Mouse (Mus musculus) embryonic facial prominence, embryonic 12.5 days (tissue): Measurements from ENCODE around the gene Acsl4. TPM values are rescaled to one million over a fixed set of nuclear protein-coding genes. Genes with fewer than 3 reads are reported as not detected.

Source experiments
- ATAC-seq: fragments of 200-750 bp; cut with Nextera tagmentation; 2 replicates; pipeline ENCODE4 v1.8.0; 2017; ENCODE audit not compliant: insufficient number of reproducible peaks, insufficient read depth, low FRiP score, low TSS enrichment
- H3K27ac ChIP-seq: fragments of 300-500 bp; sonication (generic); 2 replicates; pipeline ENCODE4 v1.5.1; 2016; ENCODE audit warnings: mild to moderate bottlenecking
- H3K27me3 ChIP-seq: fragments of 300-500 bp; sonication (generic); 2 replicates; pipeline ENCODE4 v1.6.1; 2016; ENCODE audit warnings: mild to moderate bottlenecking, moderate library complexity
- H3K36me3 ChIP-seq: fragments of 300-500 bp; sonication (generic); 2 replicates; pipeline ENCODE4 v1.6.1; 2016; ENCODE audit warnings: mild to moderate bottlenecking
- H3K4me1 ChIP-seq: fragments of 300-500 bp; sonication (generic); 2 replicates; pipeline ENCODE4 v1.6.1; 2016
- H3K4me2 ChIP-seq: fragments of 300-500 bp; sonication (generic); replicated peaks from 2 replicates; pipeline ENCODE4 v1.6.1; 2016; ENCODE audit warnings: mild to moderate bottlenecking, moderate library complexity
- H3K4me3 ChIP-seq: fragments of 300-500 bp; sonication (generic); 2 replicates; pipeline ENCODE4 v1.5.1; 2016; ENCODE audit warnings: mild to moderate bottlenecking
- H3K9ac ChIP-seq: fragments of 300-500 bp; sonication (generic); 2 replicates; pipeline ENCODE4 v1.6.1; 2016; ENCODE audit warnings: mild to moderate bottlenecking, moderate library complexity
- H3K9me3 ChIP-seq: fragments of 300-500 bp; sonication (generic); 2 replicates; pipeline ENCODE4 v1.6.1; 2016; ENCODE audit warnings: mild to moderate bottlenecking, moderate library complexity
- WGBS: fragments of 180-500 bp; shearing (Covaris S2); methylation state at CpG from one replicate; pipeline ENCODE4 v1.1.7; 2016; 5-methylcytosine and 5-hydroxymethylcytosine counted together
- polyA plus RNA-seq: library from polyadenylated mRNA; unstranded; fragments of >200 nt; fragmentation: Nextera tagmentation; extraction: Ambion mirVana; gene quantifications from 2 replicates; pipeline ENCODE4 v1.2.1, GENCODE M21; 2016

Gene Acsl4
- polyA plus RNA-seq, 1 experiment from 2014 or later = 12.9 TPM

DNA sequence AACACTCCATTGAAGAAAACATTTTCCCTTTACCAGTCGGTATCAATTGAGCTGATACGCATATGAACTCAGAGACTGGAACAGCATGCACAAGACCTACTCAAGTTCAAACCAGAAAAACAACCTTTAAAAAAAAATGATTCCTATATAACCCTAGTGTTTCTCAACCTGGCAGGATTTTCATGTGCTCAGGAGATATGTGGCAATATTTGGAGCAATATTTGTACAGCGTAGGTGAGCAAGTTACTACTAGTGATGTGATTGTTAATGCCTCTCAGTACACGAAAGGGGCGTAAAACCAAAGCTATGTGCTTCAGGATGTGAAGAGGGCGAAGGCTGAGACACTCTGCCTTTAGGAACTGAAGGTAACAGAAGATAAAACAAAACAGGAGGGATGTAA is 54.1 kb downstream of the Acsl4 start:
- no peak overlapping the region for H3K4me2 ChIP-seq
- no peak for ATAC-seq
- no peaks in the 10 kb centered on the region for H3K36me3 ChIP-seq

DNA sequence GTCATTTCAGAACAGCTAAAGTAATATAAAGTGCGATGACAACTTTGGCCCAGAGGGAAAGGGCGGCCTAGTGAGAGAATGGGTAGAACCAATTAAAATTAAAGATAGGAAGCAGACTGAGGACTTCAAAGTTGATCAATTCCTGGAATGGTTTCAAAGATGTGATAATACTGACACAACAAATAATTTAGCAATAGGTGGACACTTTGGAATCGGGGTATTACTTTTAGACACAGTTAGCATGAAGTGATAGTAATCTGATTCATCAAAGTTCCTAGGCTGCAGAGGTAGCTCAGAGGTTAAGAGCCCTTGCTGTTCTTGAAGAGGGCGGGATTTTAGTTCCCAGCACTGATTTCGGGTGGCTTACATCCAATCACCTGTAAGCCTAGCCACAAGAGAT is 54.8 kb downstream of the Acsl4 start:
- Histone ChIP-seq H3K27ac (no peak overlapping the region), H3K9me3 (no peaks in the 10 kb centered on the region), H3K36me3 (no peaks in the 10 kb centered on the region), H3K27me3 (no peaks in the 10 kb centered on the region), H3K4me2 (no peak overlapping the region), H3K4me1 (no peaks in the 10 kb centered on the region), H3K9ac (no peak overlapping the region), H3K4me3 (no peak overlapping the region)
- ATAC-seq = no peak
- WGBS = 87% methylated on average over 5 of the region's 5 CpGs

More for the DNA sequence above, 54.1 kb downstream of the Acsl4 start:
- no peaks in the 10 kb centered on the region for H3K9me3 ChIP-seq
- no peaks in the 10 kb centered on the region for H3K4me1 ChIP-seq
- H3K9ac ChIP-seq = no peak overlapping the region
- H3K4me3 ChIP-seq = no peak overlapping the region
- H3K27ac ChIP-seq = no peak overlapping the region
- 85% methylated on average over 6 of the region's 6 CpGs for WGBS
- no peaks in the 10 kb centered on the region for H3K27me3 ChIP-seq

DNA sequence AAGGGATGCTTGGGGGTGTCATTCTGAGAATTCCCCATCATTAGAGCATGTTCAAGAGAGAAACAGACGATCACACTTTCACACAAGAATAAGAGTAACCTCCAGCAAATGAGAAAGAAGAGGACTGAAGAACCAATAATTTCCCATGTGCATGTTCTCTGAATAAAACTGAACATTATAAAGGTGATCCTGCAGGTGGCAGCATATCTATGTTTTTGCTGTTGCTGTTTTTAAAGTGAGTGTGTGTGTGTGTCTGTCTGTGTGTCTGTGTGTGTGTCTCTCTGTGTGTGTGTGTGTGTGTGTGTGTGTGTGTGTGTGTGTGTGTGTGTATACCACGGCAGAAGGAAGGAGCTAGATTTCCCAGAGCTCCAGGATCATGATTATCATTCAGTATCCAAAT is 64.6 kb downstream of the Acsl4 start:
- WGBS = 81% methylated on average over 1 of the region's 2 CpGs
- no peak overlapping the region for H3K27ac ChIP-seq
- no peaks in the 10 kb centered on the region for H3K36me3 ChIP-seq
- no peak overlapping the region for H3K4me2 ChIP-seq
- no peak overlapping the region for H3K4me3 ChIP-seq
- no peaks in the 10 kb centered on the region for H3K27me3 ChIP-seq
- ATAC-seq = no peak
- H3K9ac ChIP-seq = no peak overlapping the region
- H3K4me1 ChIP-seq = no peaks in the 10 kb centered on the region
- H3K9me3 ChIP-seq = no peaks in the 10 kb centered on the region

DNA sequence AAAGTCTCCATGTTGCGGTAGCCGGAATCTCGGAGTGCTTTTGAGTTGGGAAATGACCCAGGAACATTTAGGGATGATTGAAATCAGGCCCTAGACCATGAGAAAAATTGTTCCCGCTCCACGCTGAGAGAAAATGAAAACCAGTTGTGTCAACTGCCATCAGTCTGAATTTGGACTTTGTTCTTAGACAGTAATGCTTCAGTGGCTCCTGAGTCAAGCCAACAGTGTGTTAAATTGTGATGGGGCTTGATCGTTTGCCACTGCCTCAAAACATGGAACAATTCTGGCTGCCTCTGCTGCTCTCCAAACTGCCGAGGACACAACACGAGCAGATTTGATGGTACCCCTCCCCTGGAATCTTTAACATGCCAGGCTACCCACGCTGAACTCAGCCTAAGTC is 74.2 kb downstream of the Acsl4 start:
- H3K27ac ChIP-seq = no peak overlapping the region
- H3K4me2 ChIP-seq = no peak overlapping the region
- WGBS = 40% methylated on average over 9 of the region's 9 CpGs
- no peaks in the 10 kb centered on the region for H3K9me3 ChIP-seq
- ATAC-seq = no peak
- peaks cover 4% of the 10 kb centered on the region; the same call in 1 of the 2 replicates for H3K27me3 ChIP-seq
- no peaks in the 10 kb centered on the region for H3K36me3 ChIP-seq
- no peak overlapping the region for H3K4me3 ChIP-seq
- H3K9ac ChIP-seq = no peak overlapping the region
- H3K4me1 ChIP-seq = no peaks in the 10 kb centered on the region

- no peak overlapping the region for H3K27ac ChIP-seq
- no peak overlapping the region for H3K9ac ChIP-seq
- H3K4me2 ChIP-seq = no peak overlapping the region
- no peak overlapping the region for H3K4me3 ChIP-seq
- no peaks in the 10 kb centered on the region for H3K36me3 ChIP-seq
- H3K4me1 ChIP-seq = no peaks in the 10 kb centered on the region
- H3K27me3 ChIP-seq = peaks cover 4% of the 10 kb centered on the region; the same call in 1 of the 2 replicates
- ATAC-seq = no peak
- 89% methylated on average over 8 of the region's 8 CpGs for WGBS
- no peaks in the 10 kb centered on the region for H3K9me3 ChIP-seq
Measured at GRCm38 (mm10) chrX:142315270-142315669, 75.1 kb downstream of the Acsl4 start.

GRCm38 (mm10) chrX:142314307-142315024 is 75.9 kb downstream of the Acsl4 start:
- no peak overlapping the region for H3K4me2 ChIP-seq
- no peak for ATAC-seq
- 53% methylated on average over 11 of the region's 11 CpGs for WGBS
- no peaks in the 10 kb centered on the region for H3K36me3 ChIP-seq
- no peak overlapping the region for H3K4me3 ChIP-seq
- no peaks in the 10 kb centered on the region for H3K9me3 ChIP-seq
- H3K27ac ChIP-seq = no peak overlapping the region
- peaks cover 4% of the 10 kb centered on the region; the same call in 1 of the 2 replicates for H3K27me3 ChIP-seq
- no peaks in the 10 kb centered on the region for H3K4me1 ChIP-seq
- no peak overlapping the region for H3K9ac ChIP-seq

DNA sequence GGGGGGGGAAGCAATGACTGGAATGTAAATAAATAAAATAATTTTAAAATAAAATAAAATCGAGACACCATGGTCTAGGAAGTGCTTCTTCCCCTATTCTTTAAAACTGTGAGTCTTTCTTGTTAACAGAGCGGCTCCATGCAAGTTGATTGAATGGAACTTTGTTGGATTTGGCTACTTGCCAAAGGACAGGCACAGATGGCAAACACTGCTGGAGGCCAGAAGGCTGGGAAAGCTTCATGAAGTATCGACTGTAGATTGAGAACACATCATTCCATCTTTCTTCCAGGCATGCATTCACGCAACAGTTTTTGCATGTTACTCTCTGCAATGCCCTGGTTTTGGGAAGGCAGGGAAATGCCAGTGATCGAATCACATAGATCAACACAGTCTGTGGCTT is 79.9 kb downstream of the Acsl4 start:
- no peaks in the 10 kb centered on the region for H3K36me3 ChIP-seq
- no peak for ATAC-seq
- 57% methylated on average over 5 of the region's 5 CpGs for WGBS
- H3K9me3 ChIP-seq = no peaks in the 10 kb centered on the region
- no peaks in the 10 kb centered on the region for H3K4me1 ChIP-seq
- H3K4me2 ChIP-seq = no peak overlapping the region
- H3K4me3 ChIP-seq = no peak overlapping the region
- no peak overlapping the region for H3K9ac ChIP-seq
- peaks cover 20% of the 10 kb centered on the region for H3K27me3 ChIP-seq
- H3K27ac ChIP-seq = no peak overlapping the region

DNA sequence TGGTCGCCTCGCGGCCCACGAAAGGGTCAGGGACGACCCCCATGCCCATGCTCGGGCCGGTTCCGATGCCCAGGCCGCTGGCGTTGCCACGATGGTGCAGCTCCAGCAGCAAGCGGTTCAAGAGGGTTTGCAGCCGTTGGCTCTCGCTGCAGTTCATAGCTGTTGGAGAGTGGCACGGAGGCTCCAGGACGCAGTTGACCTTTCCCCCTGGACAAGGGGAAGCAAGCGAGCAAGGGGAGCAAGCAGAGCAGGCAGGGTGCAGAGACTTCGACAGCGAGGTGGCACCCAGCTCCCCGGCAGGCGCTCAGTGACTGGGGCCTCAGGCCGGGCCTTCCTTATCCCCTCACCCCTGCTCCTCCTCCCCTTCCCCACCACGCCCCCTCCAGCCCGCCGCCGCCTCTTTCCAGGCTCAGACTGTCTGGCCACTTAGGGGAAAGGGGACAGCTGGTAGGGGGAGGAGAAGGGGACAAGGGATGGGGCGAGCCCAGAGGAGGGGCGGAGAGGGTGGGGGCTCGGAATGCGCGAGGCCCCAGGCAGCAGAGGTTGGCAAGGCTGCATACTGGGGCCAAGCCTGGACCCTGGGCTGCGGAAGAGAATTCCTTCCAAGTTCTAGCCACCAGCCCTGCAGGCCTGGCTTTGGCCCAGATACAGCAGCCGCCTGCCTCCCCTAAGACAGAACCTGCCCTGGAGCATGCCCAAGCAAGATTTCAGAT is 84.3 kb downstream of the Acsl4 start, which contains the start of gene Kcne1l:
Kcne1l (minus strand) TSS at position 426 of the 713 bp plus-strand sequence.
- WGBS = 37% methylated on average over 26 of the region's 33 CpGs
- ATAC-seq = peak; percentile 80; the same call in 1 of the 2 replicates
- peak within 1 kb of the TSS; percentile 36 for H3K9ac ChIP-seq

DNA sequence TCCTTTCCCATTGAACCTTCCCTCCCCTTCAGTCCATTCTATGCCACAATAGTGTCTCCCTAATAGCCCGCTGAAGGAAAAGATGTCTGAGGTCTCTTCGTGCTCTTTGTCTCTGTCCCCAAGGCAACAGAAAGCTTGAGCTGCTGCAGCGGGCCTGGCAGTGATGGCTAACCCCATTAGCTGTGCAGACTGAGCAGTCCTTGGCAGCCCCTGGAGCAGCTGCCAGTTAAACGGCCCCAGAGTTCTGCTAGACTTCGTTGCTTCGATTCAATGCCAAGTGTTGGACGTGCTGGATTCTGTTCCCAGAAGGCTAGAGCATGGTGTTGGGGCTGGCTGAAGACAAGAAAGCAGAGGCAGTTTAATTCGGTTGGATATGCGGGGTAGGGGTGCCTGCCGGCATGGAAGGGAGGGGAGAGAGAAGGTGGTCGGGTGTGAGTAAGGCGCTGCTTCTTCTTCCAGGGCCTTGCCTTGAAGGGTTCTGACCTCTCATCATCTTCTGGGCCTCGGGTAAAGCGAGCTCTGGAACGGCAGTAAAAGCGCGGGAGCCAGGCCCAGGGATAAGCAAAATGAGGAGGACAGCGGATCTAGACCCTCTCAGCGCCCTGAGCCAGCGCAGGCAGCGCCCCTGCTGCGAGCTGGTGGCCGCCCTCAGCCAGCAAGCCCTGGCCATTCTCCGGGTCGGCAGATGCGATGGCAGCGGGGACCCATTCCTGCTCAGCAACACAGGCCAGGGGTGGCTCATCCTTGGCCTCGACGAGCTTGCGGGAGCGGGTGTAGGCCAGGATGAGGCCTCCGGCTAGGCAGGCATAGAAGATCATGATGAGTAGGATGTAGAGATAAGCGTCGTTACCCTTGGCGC is 85.1 kb downstream of the Acsl4 start:
- H3K27ac ChIP-seq = no peak overlapping the region

More for the DNA sequence above, 84.3 kb downstream of the Acsl4 start, which contains the start of gene Kcne1l:
- peak within 1 kb of the TSS; percentile 31 for H3K4me3 ChIP-seq
- H3K36me3 ChIP-seq = no peaks in the 10 kb centered on the region
- H3K4me1 ChIP-seq = no peaks in the 10 kb centered on the region
- peaks cover 31% of the 10 kb centered on the region for H3K27me3 ChIP-seq
- H3K27ac ChIP-seq = no peak within 1 kb of the TSS
- peak within 1 kb of the TSS; percentile 57 for H3K4me2 ChIP-seq
- no peaks in the 10 kb centered on the region for H3K9me3 ChIP-seq

DNA sequence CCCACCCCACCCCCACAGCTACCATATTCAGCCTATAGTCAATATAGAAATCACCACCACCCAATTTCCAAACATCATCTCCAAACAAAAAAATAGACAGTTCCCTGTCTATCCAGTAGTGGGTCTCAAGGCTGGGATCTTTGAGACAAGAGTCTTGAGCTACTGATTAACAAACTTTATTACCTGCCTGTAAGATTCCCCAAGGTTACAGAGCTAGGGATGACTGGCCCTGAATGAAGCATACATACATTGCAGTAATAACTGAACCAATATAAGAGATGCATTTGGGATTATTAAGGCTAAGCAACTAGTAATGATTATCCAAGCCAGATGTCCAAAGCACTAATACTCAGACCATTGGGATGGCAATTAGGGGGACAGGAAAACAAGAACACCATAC is 85.7 kb downstream of the Acsl4 start:
- Histone ChIP-seq H3K9ac (no peak overlapping the region), H3K27me3 (peaks cover 31% of the 10 kb centered on the region)
- no peak for ATAC-seq

More for the DNA sequence above, 85.1 kb downstream of the Acsl4 start:
- Histone ChIP-seq H3K4me3 (peak overlapping the region; percentile 31), H3K27me3 (peaks cover 31% of the 10 kb centered on the region), H3K36me3 (no peaks in the 10 kb centered on the region), H3K9me3 (no peaks in the 10 kb centered on the region), H3K4me2 (peak overlapping the region; percentile 57), H3K9ac (peak overlapping the region; percentile 36), H3K4me1 (no peaks in the 10 kb centered on the region)
- no peak for ATAC-seq
- 39% methylated on average over 35 of the region's 35 CpGs for WGBS

DNA sequence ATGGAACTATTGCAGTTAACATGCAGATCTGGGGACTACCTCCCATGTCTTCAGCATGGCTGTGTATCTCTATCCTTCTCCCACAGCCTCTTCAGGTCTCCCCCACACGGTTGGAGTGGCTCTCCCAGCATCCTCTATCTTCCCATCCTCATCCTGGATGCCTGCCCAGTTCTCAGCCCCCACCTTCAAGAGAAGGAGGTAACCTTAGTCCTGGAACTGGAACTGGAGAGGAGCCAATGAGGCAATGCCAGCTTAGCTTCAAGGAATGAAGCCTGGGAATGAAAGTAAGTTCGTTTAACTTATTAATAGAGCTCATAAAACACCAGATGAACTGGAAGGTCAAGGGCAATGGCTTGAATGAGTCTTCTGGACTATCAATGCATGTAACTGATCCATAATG is 86.9 kb downstream of the Acsl4 start:
- no peaks in the 10 kb centered on the region for H3K36me3 ChIP-seq
- H3K4me2 ChIP-seq = no peak overlapping the region
- H3K9ac ChIP-seq = no peak overlapping the region
- no peak overlapping the region for H3K4me3 ChIP-seq
- peaks cover 29% of the 10 kb centered on the region for H3K27me3 ChIP-seq
- WGBS = 44% methylated on average over 2 of the region's 2 CpGs
- ATAC-seq = no peak
- no peaks in the 10 kb centered on the region for H3K9me3 ChIP-seq
- no peaks in the 10 kb centered on the region for H3K4me1 ChIP-seq
- H3K27ac ChIP-seq = no peak overlapping the region

More for the DNA sequence above, 85.7 kb downstream of the Acsl4 start:
- Histone ChIP-seq H3K4me2 (no peak overlapping the region), H3K36me3 (no peaks in the 10 kb centered on the region), H3K4me1 (no peaks in the 10 kb centered on the region), H3K9me3 (no peaks in the 10 kb centered on the region), H3K27ac (no peak overlapping the region), H3K4me3 (no peak overlapping the region)
